Mouse (Mus musculus) spleen, adult 2 months (tissue): ENCODE measurements around the gene Togaram1.

Source experiments
- CTCF ChIP-seq: fragments of 200-500 bp; IDR thresholded peaks from 2 replicates; pipeline ENCODE4 v1.5.1; 2011; ENCODE audit warnings: mild to moderate bottlenecking, inconsistent platforms; ENCODE audit not compliant: insufficient read depth, insufficient read length, insufficient replicate concordance; ENCODE audit errors: extremely low read depth
- POLR2A ChIP-seq: fragments of 200-500 bp; IDR thresholded peaks from 2 replicates; pipeline ENCODE4 v1.6.1; 2011; ENCODE audit warnings: low read depth, low read length, inconsistent platforms

DNA sequence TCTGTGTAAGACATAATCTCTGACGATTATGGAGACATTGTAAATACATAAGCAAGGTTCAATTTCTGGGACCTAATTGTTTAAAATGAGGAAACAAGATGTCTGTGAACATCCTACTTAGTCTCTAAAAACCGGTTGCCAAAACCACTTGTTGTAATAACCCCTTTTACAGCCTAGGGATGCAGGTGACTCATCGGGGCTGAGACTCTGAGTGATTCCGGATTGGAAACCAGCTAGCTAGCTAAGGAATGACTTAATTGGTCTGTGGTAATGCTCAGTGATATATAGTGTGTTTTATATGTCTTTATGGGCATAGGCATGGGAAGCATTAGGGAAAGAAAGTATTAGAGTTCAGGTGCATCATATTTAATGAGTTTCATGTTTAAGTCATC, 71.9 kb downstream of the Togaram1 start:
- TF ChIP-seq CTCF (no peak), POLR2A (no peak)
